Mouse (Mus musculus) CH12.LX (cell line): Measurements from ENCODE around the gene Rsu1. TPM values are rescaled to one million over a fixed set of nuclear protein-coding genes. Genes with fewer than 3 reads are reported as not detected.

Source experiments
- DNase-seq: peaks from one replicate; pipeline ENCODE4 v3.0.0-alpha.2; 2013; ENCODE audit errors: extremely low read depth
- H3K27ac ChIP-seq: 2 replicates; pipeline ENCODE4 v1.5.1; 2012; ENCODE audit warnings: low read depth, mild to moderate bottlenecking, control low read depth, moderate library complexity; ENCODE audit not compliant: insufficient read depth
- H3K27me3 ChIP-seq: replicated peaks from 2 replicates; pipeline ENCODE3; 2012; ENCODE audit warnings: inconsistent platforms
- H3K36me3 ChIP-seq, 2 experiments: replicated peaks in 1 of 2; 2 replicates each; pipeline versions ENCODE3 to v1.6.1; 2012; ENCODE audit warnings: inconsistent platforms in 1 of 2, low read length in 1 of 2, mild to moderate bottlenecking in 1 of 2, mixed read lengths in 1 of 2, moderate library complexity in 1 of 2; ENCODE audit not compliant: control insufficient read depth in 1 of 2, insufficient read depth in 1 of 2
- H3K4me1 ChIP-seq, 2 experiments: 2 replicates each; pipeline ENCODE4 v1.6.1; 2012; ENCODE audit warnings: inconsistent platforms in 1 of 2, moderate library complexity in 1 of 2; ENCODE audit not compliant: insufficient read depth in 2 of 2, control insufficient read depth in 1 of 2
- H3K4me2 ChIP-seq: 2 replicates; pipeline ENCODE4 v1.6.1; 2012; ENCODE audit warnings: low read depth, mild to moderate bottlenecking, control low read depth; ENCODE audit not compliant: poor library complexity, insufficient read depth, severe bottlenecking
- H3K4me3 ChIP-seq, 3 experiments: fragments of 150-350 bp in 1 of 3; sonication (generic) in 1 of 3; replicated peaks in 1 of 3; 2 replicates each; pipeline versions ENCODE3 to v1.5.1; 2011 to 2012; ENCODE audit warnings: low read depth in 2 of 3, low read length in 2 of 3, mild to moderate bottlenecking in 2 of 3, moderate library complexity in 2 of 3, control low read depth in 1 of 3, improper control_type of control experiment in 1 of 3, inconsistent platforms in 1 of 3, mixed read lengths in 1 of 3; ENCODE audit not compliant: poor library complexity in 1 of 3
- H3K79me2 ChIP-seq: replicated peaks from 2 replicates; pipeline ENCODE4 v1.6.1; 2012; ENCODE audit warnings: mild to moderate bottlenecking, moderate library complexity; ENCODE audit not compliant: control insufficient read depth, poor library complexity, insufficient read depth, severe bottlenecking; ENCODE audit errors: extremely low read depth
- H3K9ac ChIP-seq: 2 replicates; pipeline ENCODE4 v1.6.1; 2012; ENCODE audit warnings: low read depth, mild to moderate bottlenecking, control low read depth, moderate library complexity; ENCODE audit not compliant: insufficient read depth
- H3K9me3 ChIP-seq: replicated peaks from 2 replicates; pipeline ENCODE3; 2012; ENCODE audit warnings: low read length, inconsistent platforms, mixed read lengths
- CHD2 ChIP-seq: IDR thresholded peaks from 2 replicates; pipeline ENCODE4 v1.6.1; 2011; ENCODE audit warnings: low read length, improper control_type of control experiment
- CTCF ChIP-seq, 2 experiments: IDR thresholded peaks in 1 of 2; conservative IDR thresholded peaks in 1 of 2; 2 replicates each; pipeline ENCODE4 v1.5.1; 2011 to 2012; ENCODE audit warnings: low read depth in 2 of 2, low read length in 2 of 2, improper control_type of control experiment in 1 of 2, inconsistent platforms in 1 of 2, mild to moderate bottlenecking in 1 of 2, moderate library complexity in 1 of 2
- E2F4 ChIP-seq: IDR thresholded peaks from 2 replicates; pipeline ENCODE4 v1.6.1; 2011; ENCODE audit warnings: low read depth, low read length, improper control_type of control experiment; ENCODE audit not compliant: insufficient replicate concordance
- ELF1 ChIP-seq: IDR thresholded peaks from 2 replicates; pipeline ENCODE4 v1.6.1; 2014; ENCODE audit warnings: low read depth, mild to moderate bottlenecking, inconsistent platforms, low read length, improper control_type of control experiment
- EP300 ChIP-seq: IDR thresholded peaks from 2 replicates; pipeline ENCODE4 v1.6.1; 2011; ENCODE audit warnings: low read length, improper control_type of control experiment
- ETS1 ChIP-seq: conservative IDR thresholded peaks from 2 replicates; pipeline ENCODE4 v1.6.1; 2012; ENCODE audit warnings: low read depth, mild to moderate bottlenecking, inconsistent platforms, low read length, improper control_type of control experiment, moderate library complexity
- GABPA ChIP-seq: IDR thresholded peaks from 2 replicates; pipeline ENCODE4 v1.6.1; 2012; ENCODE audit warnings: low read depth, low read length, improper control_type of control experiment, inconsistent platforms; ENCODE audit not compliant: insufficient replicate concordance
- HCFC1 ChIP-seq: IDR thresholded peaks from 2 replicates; pipeline ENCODE4 v1.6.1; 2012; ENCODE audit warnings: low read depth, mild to moderate bottlenecking, inconsistent platforms, low read length, improper control_type of control experiment
- IRF4 ChIP-seq: IDR thresholded peaks from 2 replicates; pipeline ENCODE4 v1.6.1; 2014; ENCODE audit warnings: low read depth, mild to moderate bottlenecking, inconsistent platforms, low read length, improper control_type of control experiment
- JUND ChIP-seq: conservative IDR thresholded peaks from 2 replicates; pipeline ENCODE4 v1.6.1; 2011; ENCODE audit warnings: low read depth, low read length, improper control_type of control experiment
- KAT2A ChIP-seq: IDR thresholded peaks from 2 replicates; pipeline ENCODE4 v1.6.1; 2012; ENCODE audit warnings: low read length, improper control_type of control experiment, inconsistent platforms; ENCODE audit not compliant: insufficient replicate concordance
- MAX ChIP-seq: IDR thresholded peaks from 2 replicates; pipeline ENCODE4 v1.6.1; 2011; ENCODE audit warnings: low read length, improper control_type of control experiment
- MEF2A ChIP-seq: IDR thresholded peaks from 2 replicates; pipeline ENCODE4 v1.6.1; 2014; ENCODE audit warnings: low read depth, mild to moderate bottlenecking, inconsistent platforms, low read length, improper control_type of control experiment, borderline replicate concordance
- MXI1 ChIP-seq: IDR thresholded peaks from 2 replicates; pipeline ENCODE4 v1.6.1; 2011; ENCODE audit warnings: mild to moderate bottlenecking, low read depth, low read length, improper control_type of control experiment
- MYC ChIP-seq: IDR thresholded peaks from 2 replicates; pipeline ENCODE4 v1.6.1; 2011; ENCODE audit warnings: low read depth, mild to moderate bottlenecking, improper control_type of control experiment, low read length
- NRF1 ChIP-seq: IDR thresholded peaks from 2 replicates; pipeline ENCODE4 v1.6.1; 2014; ENCODE audit warnings: low read depth, mild to moderate bottlenecking, inconsistent platforms, low read length, improper control_type of control experiment, moderate library complexity
- POLR2A ChIP-seq: IDR thresholded peaks from 2 replicates; pipeline ENCODE4 v1.6.1; 2011; ENCODE audit warnings: low read depth, mild to moderate bottlenecking, improper control_type of control experiment, low read length
- POLR2AphosphoS2 ChIP-seq: IDR thresholded peaks from 2 replicates; pipeline ENCODE4 v1.6.1; 2011; ENCODE audit warnings: low read depth, low read length, improper control_type of control experiment
- RAD21 ChIP-seq: IDR thresholded peaks from 2 replicates; pipeline ENCODE4 v1.6.1; 2011; ENCODE audit warnings: low read depth, mild to moderate bottlenecking, low read length, improper control_type of control experiment, moderate library complexity
- RCOR1 ChIP-seq: conservative IDR thresholded peaks from 2 replicates; pipeline ENCODE4 v1.6.1; 2012; ENCODE audit warnings: low read depth, mild to moderate bottlenecking, inconsistent platforms, low read length, improper control_type of control experiment
- SIN3A ChIP-seq: IDR thresholded peaks from 2 replicates; pipeline ENCODE4 v1.6.1; 2012; ENCODE audit warnings: low read length, improper control_type of control experiment, inconsistent platforms
- TBP ChIP-seq: conservative IDR thresholded peaks from 2 replicates; pipeline ENCODE4 v1.6.1; 2011; ENCODE audit warnings: low read depth, low read length, improper control_type of control experiment
- TCF12 ChIP-seq: IDR thresholded peaks from 2 replicates; pipeline ENCODE4 v1.6.1; 2014; ENCODE audit warnings: low read depth, mild to moderate bottlenecking, inconsistent platforms, low read length, improper control_type of control experiment
- USF1 ChIP-seq: IDR thresholded peaks from 2 replicates; pipeline ENCODE4 v1.6.1; 2014; ENCODE audit warnings: low read depth, mild to moderate bottlenecking, inconsistent platforms, low read length, improper control_type of control experiment
- USF2 ChIP-seq: conservative IDR thresholded peaks from 2 replicates; pipeline ENCODE4 v1.6.1; 2011; ENCODE audit warnings: low read depth, low read length, improper control_type of control experiment
- ZC3H11A ChIP-seq: IDR thresholded peaks from 2 replicates; pipeline ENCODE4 v1.6.1; 2012; ENCODE audit warnings: low read depth, mild to moderate bottlenecking, inconsistent platforms, low read length, improper control_type of control experiment
- ZMIZ1 ChIP-seq: IDR thresholded peaks from 2 replicates; pipeline ENCODE4 v1.6.1; 2012; ENCODE audit warnings: low read depth, mild to moderate bottlenecking, inconsistent platforms, low read length, improper control_type of control experiment
- dilution Hi-C: fragments of 300-500 bp; cut with MboI; formaldehyde crosslinking; loops from 2 replicates; pipeline ENCODE4 v1.14.3; 2020; ENCODE audit warnings: low sequenced_read_pairs; ENCODE audit not compliant: extremely low pct_unique_long_range_greater_than_20kb, extremely low pct_ligation_motif_present
- in situ Hi-C: fragments of 300-500 bp; cut with MboI; formaldehyde crosslinking; loops from 3 replicates; pipeline ENCODE4 v1.14.3; 2019; ENCODE audit warnings: low sequenced_read_pairs, low pct_ligation_motif_present, low pct_unique_long_range_greater_than_20kb, mixed read lengths
- polyA plus RNA-seq: library from polyadenylated mRNA; unstranded; fragments of >175 nt; gene quantifications from 2 replicates; pipeline ENCODE4 v1.2.1, GENCODE M21; 2012; ENCODE audit warnings: low read depth; ENCODE audit not compliant: insufficient read length
- total RNA-seq, 2 experiments: library from RNA; depleted of rRNA; stranded (reverse); fragments of 300-350 nt in 1 of 2; fragments of >200 nt in 1 of 2; gene quantifications; 2 replicates each; pipeline ENCODE4 v1.2.3; 2012 to 2014

Rsu1 gene
- total and polyA plus RNA-seq, 3 experiments = 29.5 to 108 (median 86.4) TPM

DNA sequence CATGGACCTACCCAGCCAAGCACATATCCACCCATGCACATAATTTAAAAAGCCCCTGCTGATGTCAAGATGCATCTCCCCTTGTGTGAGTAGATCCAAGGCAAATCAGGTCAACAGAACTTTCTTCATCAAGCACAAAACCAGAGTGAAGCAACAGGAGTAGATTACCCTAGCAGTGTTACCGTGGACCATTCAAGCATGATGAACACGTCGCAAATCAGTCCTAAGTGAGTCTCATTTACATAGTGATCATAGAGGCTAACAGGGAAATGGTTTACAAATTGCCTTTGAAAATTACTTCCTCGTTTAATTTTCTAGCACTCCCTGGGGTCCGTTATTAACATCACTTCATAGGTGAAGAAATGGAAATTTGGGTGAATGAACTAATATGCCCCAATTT, 100.6 kb downstream of the Rsu1 start (continued):
- TF ChIP-seq POLR2AphosphoS2 (no peak), ETS1 (no peak), HCFC1 (no peak), SIN3A (peak; percentile 70), RAD21 (no peak), GABPA (no peak), TCF12 (no peak)

DNA sequence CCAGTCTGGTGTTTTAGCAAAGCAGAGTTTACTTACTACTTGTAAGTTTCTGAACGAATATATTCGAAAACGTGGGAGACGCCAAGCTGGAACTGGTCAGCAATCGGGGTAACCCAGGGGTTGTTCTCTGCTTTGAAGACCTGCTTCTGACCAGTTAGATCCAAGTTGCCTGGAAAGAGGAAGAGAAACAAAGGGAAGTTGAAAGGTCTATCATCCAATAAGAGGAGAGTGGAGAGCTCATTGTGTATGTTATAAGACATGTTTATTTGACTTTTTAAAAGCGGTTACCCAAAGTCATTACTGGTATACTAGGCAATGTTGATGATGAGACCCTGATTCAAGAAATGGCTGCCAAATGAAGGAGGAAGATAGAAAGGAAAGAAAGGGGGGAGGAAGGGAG, 101.3 kb downstream of the Rsu1 start:
- Histone ChIP-seq H3K4me2 (peak overlapping the region; percentile 63; the same call in 1 of the 2 replicates), H3K27ac (peak overlapping the region; percentile 89; the same call in 1 of the 2 replicates), H3K4me3 (peak overlapping the region in 2 of 3 experiments; percentile 42 to 54)
- peak; percentile 68 for DNase-seq
- peak; percentile 75; the same call in 1 of the 2 replicates for TF ChIP-seq TBP
- no peak for TF ChIP-seq MEF2A
- TF ChIP-seq CTCF (conservative IDR thresholded peaks at IDR 0.05 in 1 of 2, IDR thresholded peaks at IDR 0.05 in 1 of 2; ENCODE audit: low read depth in 2 of 2, low read length in 2 of 2) = no peak
- TF ChIP-seq ELF1 = no peak
- no peak for TF ChIP-seq NRF1
- 0 out of 2 replicates have a peak, but pooled peaks have one; percentile 28 for TF ChIP-seq POLR2A
- 0 out of 2 replicates have a peak, but pooled peaks have one; percentile 3 for TF ChIP-seq IRF4
- no peak for TF ChIP-seq MXI1
- no peak for TF ChIP-seq HCFC1
- TF ChIP-seq USF1 = no peak
- no peak for TF ChIP-seq USF2
- TF ChIP-seq, all 38 proteins: peak for 3
- no peaks in the 10 kb centered on the region for H3K27me3 ChIP-seq
- H3K9me3 ChIP-seq = peaks cover 9% of the 10 kb centered on the region
- H3K4me1 ChIP-seq = peaks cover 17 to 58% of the 10 kb centered on the region in 2 experiments
- H3K9ac ChIP-seq = peak overlapping the region; percentile 45; the same call in 1 of the 2 replicates
- in situ Hi-C loops (no loop called here), dilution Hi-C loops (no loop called here)
- H3K79me2 ChIP-seq = no peaks in the 10 kb centered on the region; the same call in 1 of the 2 replicates
- H3K36me3 ChIP-seq = peaks cover 3 to 32% of the 10 kb centered on the region in 2 experiments

DNA sequence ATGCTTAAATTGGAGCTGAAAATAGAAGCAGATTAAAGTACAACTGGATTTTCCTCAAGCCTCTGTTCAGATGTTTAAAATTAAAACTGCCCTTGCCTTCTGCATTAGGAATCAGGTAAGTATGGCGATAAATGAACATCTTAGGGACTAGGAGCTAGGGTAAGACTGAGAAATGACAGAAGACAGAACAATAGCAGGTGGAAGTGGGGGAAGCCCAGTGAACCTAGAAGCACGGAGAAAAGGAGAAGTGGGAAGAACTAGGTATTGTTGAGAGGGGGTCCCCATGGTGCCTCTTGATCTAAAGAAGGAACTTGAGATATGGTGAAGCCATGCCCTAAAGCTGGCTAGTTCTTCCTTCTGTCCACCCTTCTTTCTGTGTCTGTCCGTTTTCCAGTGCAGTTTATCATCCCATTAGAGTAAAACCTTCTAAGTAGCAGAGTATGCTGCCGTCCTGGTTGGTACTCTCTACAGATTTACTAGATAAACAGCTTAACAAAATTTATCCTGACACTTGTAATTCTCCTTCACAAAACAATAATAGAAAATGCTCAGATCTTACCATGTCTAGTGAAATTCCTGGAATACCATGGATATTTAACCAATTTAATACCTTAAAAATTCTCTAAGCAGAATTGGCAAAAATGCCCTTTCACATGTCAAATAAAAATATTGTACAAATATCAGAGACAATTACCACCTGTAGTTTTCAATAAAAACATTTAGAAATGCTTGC, 101.9 kb downstream of the Rsu1 start:
- Histone ChIP-seq H3K36me3 (peaks cover 3 to 34% of the 10 kb centered on the region in 2 experiments), H3K27me3 (no peaks in the 10 kb centered on the region), H3K9me3 (peaks cover 9% of the 10 kb centered on the region), H3K27ac (peak overlapping the region; percentile 83), H3K79me2 (no peaks in the 10 kb centered on the region; the same call in 1 of the 2 replicates), H3K4me3 (peak overlapping the region; percentile 42 to 54 (median 44)), H3K9ac (peak overlapping the region; percentile 12; the same call in 1 of the 2 replicates), H3K4me1 (peaks cover 11 to 57% of the 10 kb centered on the region in 2 experiments), H3K4me2 (peak overlapping the region; percentile 92)
- peak; percentile 79 for DNase-seq
- dilution Hi-C loops (no loop called here), in situ Hi-C loops (no loop called here)
- TF ChIP-seq ZC3H11A = no peak
- TF ChIP-seq MYC = peak; percentile 79; the same call in 1 of the 2 replicates
- TF ChIP-seq ZMIZ1 = no peak; the same call in 1 of the 2 replicates
- TF ChIP-seq TBP = 0 out of 2 replicates have a peak, but pooled peaks have one; percentile 17
- peak; percentile 38; the same call in 1 of the 2 replicates for TF ChIP-seq HCFC1
- no peak; the same call in 1 of the 2 replicates for TF ChIP-seq RCOR1
- TF ChIP-seq ETS1 = peak; percentile 62
- peak; percentile 70 for TF ChIP-seq CHD2
- TF ChIP-seq SIN3A = 0 out of 2 replicates have a peak, but pooled peaks have one; percentile 39
- TF ChIP-seq TCF12 = peak; percentile 63; the same call in 1 of the 2 replicates
- 0 out of 2 replicates have a peak, but pooled peaks have one; percentile 11 for TF ChIP-seq MXI1
- peak; percentile 50 for TF ChIP-seq MEF2A
- no peak for TF ChIP-seq USF2
- TF ChIP-seq MAX = no peak
- TF ChIP-seq E2F4 = 0 out of 2 replicates have a peak, but pooled peaks have one; percentile 29
- TF ChIP-seq USF1 = no peak
- peak; percentile 95 for TF ChIP-seq EP300
- no peak for TF ChIP-seq KAT2A
- 0 out of 2 replicates have a peak, but pooled peaks have one; percentile 10 for TF ChIP-seq JUND
